Mouse (Mus musculus) midbrain, embryonic 11.5 days (tissue): Measurements from ENCODE around the gene Eva1b. TPM values are rescaled to one million over a fixed set of nuclear protein-coding genes. Genes with fewer than 3 reads are reported as not detected.

Experiments used
- ATAC-seq: fragments of 200-750 bp; cut with Nextera tagmentation; 2 replicates; pipeline ENCODE4 v1.8.0; 2017; ENCODE audit warnings: moderate TSS enrichment, moderate library complexity; ENCODE audit not compliant: low FRiP score
- DNase-seq: peaks from one replicate; pipeline ENCODE4 v3.0.0; 2015; ENCODE audit warnings: low spot score; ENCODE audit errors: missing footprints
- H3K27ac ChIP-seq: fragments of 300-500 bp; sonication (generic); 2 replicates; pipeline ENCODE4 v1.5.1; 2014; ENCODE audit warnings: low read depth, low read length
- H3K27me3 ChIP-seq: fragments of 300-500 bp; sonication (generic); 2 replicates; pipeline ENCODE4 v1.6.1; 2014; ENCODE audit warnings: mild to moderate bottlenecking, low read length, moderate library complexity, mixed read lengths; ENCODE audit not compliant: control insufficient read depth, insufficient read depth
- H3K36me3 ChIP-seq: fragments of 300-500 bp; sonication (generic); 2 replicates; pipeline ENCODE4 v1.6.1; 2014; ENCODE audit warnings: mild to moderate bottlenecking, low read length, moderate library complexity, mixed read lengths; ENCODE audit not compliant: control insufficient read depth, insufficient read depth
- H3K4me1 ChIP-seq: fragments of 300-500 bp; sonication (generic); 2 replicates; pipeline ENCODE4 v1.6.1; 2014; ENCODE audit warnings: low read length; ENCODE audit not compliant: control insufficient read depth, insufficient read depth
- H3K4me2 ChIP-seq: fragments of 300-500 bp; sonication (generic); 2 replicates; pipeline ENCODE4 v1.6.1; 2014; ENCODE audit warnings: mild to moderate bottlenecking, moderate library complexity
- H3K4me3 ChIP-seq: fragments of 300-500 bp; sonication (generic); 2 replicates; pipeline ENCODE4 v1.5.1; 2014; ENCODE audit warnings: low read depth, low read length
- H3K9ac ChIP-seq: fragments of 300-500 bp; sonication (generic); 2 replicates; pipeline ENCODE4 v1.6.1; 2014; ENCODE audit warnings: low read length
- H3K9me3 ChIP-seq: fragments of 300-500 bp; sonication (generic); 2 replicates; pipeline ENCODE4 v1.6.1; 2016; ENCODE audit warnings: low read length; ENCODE audit not compliant: control insufficient read depth
- WGBS: fragments of 180-500 bp; shearing (Covaris S2); extraction: QIAGEN DNeasy Blood & Tissue Kit; methylation state at CpG from one replicate; pipeline ENCODE4 v1.1.7; 2014; 5-methylcytosine and 5-hydroxymethylcytosine counted together
- polyA plus RNA-seq: library from polyadenylated mRNA; unstranded; fragments of >200 nt; fragmentation: Nextera tagmentation; extraction: Ambion mirVana; gene quantifications from 2 replicates; pipeline ENCODE4 v1.2.1, GENCODE M21; 2014

Eva1b gene
- polyA plus RNA-seq, 1 experiment from 2014 or later = 24.8 TPM

DNA sequence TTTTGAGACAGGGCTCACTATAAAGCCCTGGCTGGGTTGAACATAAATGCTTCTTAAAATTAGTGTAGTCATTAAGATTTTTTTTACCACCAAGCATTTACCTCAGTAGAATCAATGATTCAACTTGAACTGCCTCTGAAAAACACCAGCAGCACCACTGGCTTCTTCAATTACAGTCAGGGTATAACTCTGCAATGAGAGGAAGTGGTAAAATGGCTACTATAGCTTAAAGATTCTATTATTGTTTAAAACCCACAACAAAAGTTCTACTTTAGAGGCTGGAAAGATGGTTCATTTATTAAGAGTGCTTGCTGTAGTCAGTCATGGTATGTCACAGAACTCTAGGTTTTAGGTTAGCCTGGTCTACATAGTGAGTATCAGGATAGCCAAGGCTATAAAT lies 46.7 kb downstream of the Eva1b start:
- Histone ChIP-seq H3K9me3 (no peaks in the 10 kb centered on the region), H3K4me2 (no peak overlapping the region), H3K4me3 (no peak overlapping the region), H3K27me3 (no peaks in the 10 kb centered on the region), H3K9ac (no peak overlapping the region), H3K4me1 (no peaks in the 10 kb centered on the region), H3K36me3 (peaks cover 4% of the 10 kb centered on the region), H3K27ac (no peak overlapping the region)
- no peak for DNase-seq
- ATAC-seq = no peak

DNA sequence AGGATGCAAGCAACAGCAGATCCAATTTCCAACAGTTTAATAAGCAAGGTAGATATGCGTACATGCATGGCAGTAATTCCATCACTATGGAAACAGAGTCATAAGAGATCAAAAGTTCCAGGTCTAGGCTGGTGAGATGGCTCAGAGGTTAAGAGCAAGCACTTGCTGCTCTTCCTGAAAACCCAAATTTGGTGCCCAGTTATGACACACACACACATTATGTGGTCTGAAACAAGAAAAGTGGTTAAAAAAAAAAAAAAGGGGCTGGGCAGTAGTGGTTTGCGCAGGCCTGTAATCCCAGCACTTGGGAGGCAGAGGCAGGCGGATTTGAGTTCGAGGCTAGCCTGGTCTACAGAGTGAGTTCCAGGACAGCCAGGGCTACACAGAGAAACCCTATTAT lies 47.4 kb downstream of the Eva1b start:
- Histone ChIP-seq H3K9me3 (no peaks in the 10 kb centered on the region), H3K27ac (no peak overlapping the region), H3K36me3 (peaks cover 4% of the 10 kb centered on the region), H3K4me3 (no peak overlapping the region), H3K4me2 (no peak overlapping the region), H3K9ac (no peak overlapping the region), H3K4me1 (peaks cover 1% of the 10 kb centered on the region; the same call in 1 of the 2 replicates), H3K27me3 (no peaks in the 10 kb centered on the region)
- DNase-seq (no peak), ATAC-seq (no peak)
- WGBS = 94% methylated on average over 4 of the region's 4 CpGs

DNA sequence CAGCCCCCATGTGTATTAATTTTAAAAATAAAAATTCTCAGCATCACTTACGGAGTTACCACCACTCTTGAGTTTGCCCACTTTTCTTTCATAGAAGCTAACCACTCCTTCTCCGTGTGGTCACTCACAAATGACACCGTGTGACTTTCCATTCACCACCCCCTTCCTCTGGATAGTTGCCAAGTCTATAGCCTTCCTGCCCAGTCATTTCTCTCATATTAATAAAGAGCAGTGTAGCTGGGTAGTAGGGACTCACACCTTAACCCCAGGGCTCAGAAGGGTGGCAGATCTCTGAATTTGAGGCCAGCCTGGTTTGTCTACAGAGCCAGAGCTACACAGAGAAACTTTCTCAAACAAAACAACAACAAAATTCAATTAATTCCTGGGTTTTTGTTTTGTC lies 49.9 kb downstream of the Eva1b start:
- no peak overlapping the region for H3K9ac ChIP-seq
- peaks cover 6% of the 10 kb centered on the region for H3K36me3 ChIP-seq
- H3K4me1 ChIP-seq = peaks cover 13% of the 10 kb centered on the region
- no peak for DNase-seq
- H3K9me3 ChIP-seq = no peaks in the 10 kb centered on the region
- H3K4me2 ChIP-seq = no peak overlapping the region
- H3K27me3 ChIP-seq = no peaks in the 10 kb centered on the region
- no peak overlapping the region for H3K27ac ChIP-seq
- WGBS = 93% methylated on average over 3 of the region's 3 CpGs
- no peak overlapping the region for H3K4me3 ChIP-seq
- ATAC-seq = no peak

Other genes starting within 250 kb of the Eva1b start
- 0.26 and 0.59 TPM in 2 replicates for gene Csf3r, start 123.2 kb upstream of the Eva1b start, polyA plus RNA-seq
- gene Mrps15, start 100.8 kb upstream of the Eva1b start, polyA plus RNA-seq = 140 and 155 TPM in 2 replicates
- 22.5 and 25.9 TPM in 2 replicates for gene Oscp1, start 89.2 kb upstream of the Eva1b start, polyA plus RNA-seq
- gene Lsm10, start 51.1 kb upstream of the Eva1b start, polyA plus RNA-seq = 40.8 and 45.7 TPM in 2 replicates
- gene Stk40, start 43.8 kb upstream of the Eva1b start, polyA plus RNA-seq = 20.8 and 25.4 TPM in 2 replicates
- gene Sh3d21, start 15.7 kb downstream of the Eva1b start, polyA plus RNA-seq = 1.4 TPM in 2 replicates
- 192 and 219 TPM in 2 replicates for gene Thrap3, start 55.0 kb downstream of the Eva1b start, polyA plus RNA-seq
- gene Map7d1, start 108.6 kb downstream of the Eva1b start, polyA plus RNA-seq = 61.8 and 68.7 TPM in 2 replicates
- gene Trappc3, start 114.6 kb downstream of the Eva1b start, polyA plus RNA-seq = 37.1 and 38.9 TPM in 2 replicates
- gene Col8a2, start 139.0 kb downstream of the Eva1b start, polyA plus RNA-seq = 9.1 and 9.5 TPM in 2 replicates
- gene Adprhl2, start 174.0 kb downstream of the Eva1b start, polyA plus RNA-seq = 36.4 and 45.0 TPM in 2 replicates
- gene Tekt2, start 177.9 kb downstream of the Eva1b start, polyA plus RNA-seq = 1.8 and 2.2 TPM in 2 replicates